Mouse (Mus musculus): ENCODE measurements around the gene Csad.

DNA sequence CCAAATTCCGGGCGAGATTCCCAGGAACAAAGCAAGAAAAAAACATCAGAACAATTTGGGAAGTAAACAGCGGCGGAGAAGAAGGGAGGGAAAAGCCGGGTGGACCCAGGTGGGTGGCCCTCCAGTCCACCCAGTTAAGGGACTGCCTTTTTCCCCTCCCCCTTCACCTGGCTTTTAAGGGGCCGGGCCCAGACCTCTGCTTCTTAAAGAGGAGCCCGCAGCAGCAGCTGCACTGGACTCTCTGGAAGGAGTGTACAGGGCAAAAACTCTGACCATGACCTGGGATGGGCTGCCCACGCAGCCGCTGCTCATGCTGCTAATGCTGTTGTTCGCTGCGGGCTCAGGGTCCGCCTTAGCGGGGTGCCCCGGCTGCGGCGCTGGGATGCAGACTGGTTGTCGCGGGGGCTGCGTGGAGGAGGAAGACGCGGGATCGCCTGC, 60.2 kb downstream of the Csad start, which contains the start of gene Igfbp6:
- TF ChIP-seq CTCF (conservative IDR thresholded peaks at IDR 0.05; ENCODE audit: low read length) (no peak), NANOG (IDR thresholded peaks at IDR 0.05; ENCODE audit: borderline replicate concordance, low read length) (no peak), POU5F1 (IDR thresholded peaks at IDR 0.05; ENCODE audit: borderline replicate concordance, low read length) (no peak)

All from E14TG2a.4 (cell line).